Mouse (Mus musculus): ENCODE data around the gene Spop. TPM values are rescaled to one million over a fixed set of nuclear protein-coding genes. Genes with fewer than 3 reads are reported as not detected.

The Spop gene
- total and polyA plus RNA-seq, 2 experiments: 39.3 to 43.9 TPM

GRCm38 (mm10) chr11:95391743-95392142 is 22.1 kb upstream of the Spop start:
- H3K79me2 ChIP-seq (ENCODE audit: control insufficient read depth, insufficient read depth, low read length): no peaks in the 10 kb centered on the region
- H3K9ac ChIP-seq (ENCODE audit: low read depth, low read length): no peak overlapping the region
- TF ChIP-seq CTCF (IDR thresholded peaks at IDR 0.05; ENCODE audit: low read depth, low read length) (no peak), POLR2A (IDR thresholded peaks at IDR 0.05; ENCODE audit: extremely low read depth, insufficient read depth, low read length) (no peak)
- no peak for DNase-seq (ENCODE audit: extremely low read depth, low read depth, low spot score)
- peaks cover 27% of the 10 kb centered on the region for H3K36me3 ChIP-seq (ENCODE audit: control insufficient read depth, insufficient read depth, low read length)
- WGBS: 79% methylated on average over 5 of the region's 5 CpGs
- peaks cover 7% of the 10 kb centered on the region; the same call in 1 of the 2 replicates for H3K4me1 ChIP-seq (ENCODE audit: control insufficient read depth, insufficient read depth, low read length)
- H3K4me3 ChIP-seq (ENCODE audit: insufficient read depth, low read depth, low read length): no peak overlapping the region
- H3K27ac ChIP-seq (replicated peaks; ENCODE audit: insufficient read depth, low read depth, low read length): no peak overlapping the region
- no peaks in the 10 kb centered on the region for H3K27me3 ChIP-seq (ENCODE audit: control insufficient read depth, insufficient read depth, low read length)

GRCm38 (mm10) chr11:95392223-95392667 is 21.6 kb upstream of the Spop start:
- peaks cover 3% of the 10 kb centered on the region; the same call in 1 of the 2 replicates for H3K4me1 ChIP-seq (ENCODE audit: control insufficient read depth, insufficient read depth, low read length)
- no peak overlapping the region for H3K27ac ChIP-seq (replicated peaks; ENCODE audit: insufficient read depth, low read depth, low read length)
- peaks cover 27% of the 10 kb centered on the region for H3K36me3 ChIP-seq (ENCODE audit: control insufficient read depth, insufficient read depth, low read length)
- no peak overlapping the region for H3K9ac ChIP-seq (ENCODE audit: low read depth, low read length)
- H3K4me3 ChIP-seq (ENCODE audit: insufficient read depth, low read depth, low read length): no peak overlapping the region
- DNase-seq (ENCODE audit: extremely low read depth, low read depth, low spot score): no peak
- no peaks in the 10 kb centered on the region for H3K79me2 ChIP-seq (ENCODE audit: control insufficient read depth, insufficient read depth, low read length)
- 67% methylated on average over 7 of the region's 7 CpGs for WGBS
- no peaks in the 10 kb centered on the region for H3K27me3 ChIP-seq (ENCODE audit: control insufficient read depth, insufficient read depth, low read length)
- TF ChIP-seq CTCF (IDR thresholded peaks at IDR 0.05; ENCODE audit: low read depth, low read length) (no peak), POLR2A (IDR thresholded peaks at IDR 0.05; ENCODE audit: extremely low read depth, insufficient read depth, low read length) (no peak)

DNA sequence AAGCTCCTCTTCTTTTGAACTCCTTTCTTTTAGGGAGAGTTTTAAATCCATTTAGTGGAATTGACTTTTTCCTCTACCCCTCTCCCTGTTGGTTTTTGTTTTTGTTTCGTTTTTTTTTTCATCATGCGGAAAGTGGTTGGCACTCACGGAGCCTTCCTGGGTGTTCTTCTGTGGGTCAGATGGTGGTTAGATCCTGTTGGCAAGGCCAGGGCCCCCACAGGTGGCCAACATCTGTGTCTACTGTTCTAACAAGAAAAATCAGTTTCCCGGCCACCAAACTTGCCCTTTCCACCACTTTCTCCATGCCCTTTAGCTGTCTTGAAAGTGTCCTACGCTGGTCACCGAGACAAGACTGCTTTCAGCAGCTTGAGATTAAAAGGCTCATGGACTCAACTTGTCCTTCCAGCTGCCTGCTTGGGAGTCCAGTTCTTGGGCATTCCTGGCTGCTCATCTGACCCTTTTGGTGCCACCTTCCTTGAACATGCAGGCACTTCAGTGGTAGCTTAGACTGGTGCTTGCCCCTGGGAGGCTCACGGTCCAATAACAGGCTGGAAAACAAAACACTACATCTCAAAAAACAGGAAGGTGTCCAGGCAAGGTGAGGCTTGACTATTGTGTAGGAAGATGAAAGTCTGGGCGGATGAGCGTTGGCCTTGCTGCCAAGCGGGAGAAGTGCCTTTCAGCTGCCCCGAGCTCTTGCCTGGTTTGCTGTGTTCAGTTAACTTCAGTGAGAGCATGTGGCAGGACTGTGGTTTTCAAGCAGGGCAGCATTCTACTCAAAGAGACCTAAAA is 21.0 kb upstream of the Spop start:
- DNase-seq (ENCODE audit: extremely low read depth, low read depth, low spot score): no peak
- Histone ChIP-seq H3K4me3 (ENCODE audit: insufficient read depth, low read depth, low read length) (no peak overlapping the region), H3K36me3 (ENCODE audit: control insufficient read depth, insufficient read depth, low read length) (peaks cover 23% of the 10 kb centered on the region), H3K9ac (ENCODE audit: low read depth, low read length) (no peak overlapping the region), H3K79me2 (ENCODE audit: control insufficient read depth, insufficient read depth, low read length) (no peaks in the 10 kb centered on the region), H3K27ac (replicated peaks; ENCODE audit: insufficient read depth, low read depth, low read length) (no peak overlapping the region), H3K4me1 (ENCODE audit: control insufficient read depth, insufficient read depth, low read length) (peaks cover under 1% of the 10 kb centered on the region), H3K27me3 (ENCODE audit: control insufficient read depth, insufficient read depth, low read length) (no peaks in the 10 kb centered on the region)
- WGBS: 84% methylated on average over 11 of the region's 11 CpGs
- no peak for TF ChIP-seq POLR2A (IDR thresholded peaks at IDR 0.05; ENCODE audit: extremely low read depth, insufficient read depth, low read length)
- no peak for TF ChIP-seq CTCF (IDR thresholded peaks at IDR 0.05; ENCODE audit: low read depth, low read length)

GRCm38 (mm10) chr11:95393500-95393816 is 20.4 kb upstream of the Spop start:
- no peak for DNase-seq (ENCODE audit: extremely low read depth, low read depth, low spot score)
- peaks cover 20% of the 10 kb centered on the region for H3K36me3 ChIP-seq (ENCODE audit: control insufficient read depth, insufficient read depth, low read length)
- H3K4me1 ChIP-seq (ENCODE audit: control insufficient read depth, insufficient read depth, low read length): peaks cover 5% of the 10 kb centered on the region
- 48% methylated on average over 5 of the region's 5 CpGs for WGBS
- TF ChIP-seq POLR2A (IDR thresholded peaks at IDR 0.05; ENCODE audit: extremely low read depth, insufficient read depth, low read length): no peak
- TF ChIP-seq CTCF (IDR thresholded peaks at IDR 0.05; ENCODE audit: low read depth, low read length): no peak
- H3K9ac ChIP-seq (ENCODE audit: low read depth, low read length): no peak overlapping the region
- H3K27me3 ChIP-seq (ENCODE audit: control insufficient read depth, insufficient read depth, low read length): no peaks in the 10 kb centered on the region
- no peak overlapping the region for H3K4me3 ChIP-seq (ENCODE audit: insufficient read depth, low read depth, low read length)
- H3K27ac ChIP-seq (replicated peaks; ENCODE audit: insufficient read depth, low read depth, low read length): no peak overlapping the region
- H3K79me2 ChIP-seq (ENCODE audit: control insufficient read depth, insufficient read depth, low read length): no peaks in the 10 kb centered on the region

DNA sequence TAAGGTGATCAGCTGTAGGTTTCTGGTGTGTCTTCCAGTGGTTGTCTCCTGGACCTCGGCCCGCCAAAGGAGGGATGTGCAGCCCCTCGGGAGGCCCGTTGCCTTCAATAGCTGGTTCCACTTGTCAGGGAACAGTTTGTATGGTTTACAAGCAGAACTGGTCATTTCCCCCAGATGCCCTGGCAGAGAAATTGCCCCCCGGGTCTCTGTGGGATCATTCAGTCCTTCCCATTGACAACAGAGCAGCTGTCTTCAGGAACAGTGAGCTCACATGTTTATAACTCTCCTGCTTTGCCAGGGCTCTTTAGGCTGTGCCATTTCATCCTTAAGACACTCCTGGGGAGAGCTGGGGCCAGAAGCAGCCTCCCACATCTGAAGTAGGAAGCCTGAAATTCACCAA is 19.8 kb upstream of the Spop start:
- peaks cover 5% of the 10 kb centered on the region for H3K4me1 ChIP-seq (ENCODE audit: control insufficient read depth, insufficient read depth, low read length)
- H3K27me3 ChIP-seq (ENCODE audit: control insufficient read depth, insufficient read depth, low read length): no peaks in the 10 kb centered on the region
- no peak for DNase-seq (ENCODE audit: extremely low read depth, low read depth, low spot score)
- TF ChIP-seq CTCF (IDR thresholded peaks at IDR 0.05; ENCODE audit: low read depth, low read length) (no peak), POLR2A (IDR thresholded peaks at IDR 0.05; ENCODE audit: extremely low read depth, insufficient read depth, low read length) (no peak)
- no peaks in the 10 kb centered on the region for H3K79me2 ChIP-seq (ENCODE audit: control insufficient read depth, insufficient read depth, low read length)
- 66% methylated on average over 5 of the region's 5 CpGs for WGBS
- H3K36me3 ChIP-seq (ENCODE audit: control insufficient read depth, insufficient read depth, low read length): peaks cover 19% of the 10 kb centered on the region
- H3K9ac ChIP-seq (ENCODE audit: low read depth, low read length): no peak overlapping the region
- H3K4me3 ChIP-seq (ENCODE audit: insufficient read depth, low read depth, low read length): no peak overlapping the region
- H3K27ac ChIP-seq (replicated peaks; ENCODE audit: insufficient read depth, low read depth, low read length): no peak overlapping the region

DNA sequence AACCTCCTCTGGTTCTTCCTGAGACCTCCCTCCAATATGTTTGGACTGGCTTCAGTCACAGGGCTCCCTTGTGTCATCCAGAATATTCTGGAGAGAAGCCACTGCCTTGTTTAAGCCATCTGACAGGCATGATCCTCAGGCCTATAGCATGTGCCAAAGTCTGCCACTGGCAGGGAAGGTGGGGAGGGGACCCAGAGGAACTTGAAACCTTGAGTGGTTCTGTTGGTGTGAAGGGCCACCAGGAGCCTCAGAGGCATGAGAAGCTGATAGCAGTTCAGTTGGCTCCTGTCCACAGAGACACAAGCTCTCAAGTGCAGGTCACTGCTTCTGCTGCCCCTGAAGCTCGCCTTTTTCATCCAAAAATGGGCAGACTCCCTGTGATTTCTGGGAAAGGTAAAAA is 17.3 kb upstream of the Spop start:
- no peak overlapping the region for H3K4me3 ChIP-seq (ENCODE audit: insufficient read depth, low read depth, low read length)
- no peaks in the 10 kb centered on the region for H3K79me2 ChIP-seq (ENCODE audit: control insufficient read depth, insufficient read depth, low read length)
- H3K27me3 ChIP-seq (ENCODE audit: control insufficient read depth, insufficient read depth, low read length): no peaks in the 10 kb centered on the region
- WGBS: 75% methylated on average over 1 of the region's 1 CpGs
- no peak for TF ChIP-seq CTCF (IDR thresholded peaks at IDR 0.05; ENCODE audit: low read depth, low read length)
- TF ChIP-seq POLR2A (IDR thresholded peaks at IDR 0.05; ENCODE audit: extremely low read depth, insufficient read depth, low read length): no peak
- no peak overlapping the region for H3K9ac ChIP-seq (ENCODE audit: low read depth, low read length)
- no peaks in the 10 kb centered on the region; the same call in 1 of the 2 replicates for H3K36me3 ChIP-seq (ENCODE audit: control insufficient read depth, insufficient read depth, low read length)
- H3K4me1 ChIP-seq (ENCODE audit: control insufficient read depth, insufficient read depth, low read length): peaks cover 5% of the 10 kb centered on the region
- DNase-seq (ENCODE audit: extremely low read depth, low read depth, low spot score): no peak
- H3K27ac ChIP-seq (replicated peaks; ENCODE audit: insufficient read depth, low read depth, low read length): no peak overlapping the region

Data from liver, adult 2 months (tissue).